Mouse (Mus musculus): ENCODE results near the gene Ttc29. TPM values are rescaled to one million over a fixed set of nuclear protein-coding genes. Genes with fewer than 3 reads are reported as not detected.

The Ttc29 gene
- polyA plus RNA-seq, 1 experiment from 2014 or later = 0.68 TPM

- ATAC-seq (ENCODE audit: low FRiP score) = 0 out of 2 replicates have a peak, but pooled peaks have one; percentile 9
- under 1% methylated on average over 18 of the region's 18 CpGs for WGBS
These were observed 225.0 kb downstream of the Ttc29 start for GRCm38 (mm10) chr8:78438121-78438520.

DNA sequence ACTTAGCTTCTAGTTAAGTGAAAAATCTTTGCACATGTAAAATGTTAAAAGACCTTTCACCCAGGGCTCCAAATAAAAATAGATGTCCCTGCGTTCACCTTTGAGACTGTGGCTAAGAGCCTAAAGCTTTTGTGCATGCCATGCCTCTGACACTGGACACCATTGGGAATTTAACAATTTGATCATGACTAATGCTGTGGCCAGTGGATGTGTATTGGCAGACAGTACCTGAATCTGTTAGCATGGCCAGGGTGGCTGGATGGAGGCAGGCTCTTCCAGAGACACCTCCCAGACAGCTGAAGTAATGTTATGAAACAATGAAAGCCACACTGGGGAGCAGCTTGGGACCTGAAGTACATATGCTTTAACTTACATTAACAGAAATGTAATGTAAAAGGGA is 229.7 kb downstream of the Ttc29 start:
- no peaks in the 10 kb centered on the region for H3K36me3 ChIP-seq (ENCODE audit: control insufficient read depth, insufficient read depth, low read length)
- H3K4me2 ChIP-seq (replicated peaks; ENCODE audit: low read depth, low read length) = no peak overlapping the region
- 81% methylated on average over 1 of the region's 1 CpGs for WGBS
- no peak for ATAC-seq (ENCODE audit: low FRiP score)
- peaks cover 39% of the 10 kb centered on the region for H3K27me3 ChIP-seq (ENCODE audit: control insufficient read depth, insufficient read depth, low read length)
- H3K4me1 ChIP-seq (replicated peaks; ENCODE audit: control insufficient read depth, insufficient read depth, low read length) = peaks cover 3% of the 10 kb centered on the region; the same call in 1 of the 2 replicates
- H3K9ac ChIP-seq (ENCODE audit: low read depth, low read length) = no peak overlapping the region
- H3K27ac ChIP-seq (ENCODE audit: low read depth, low read length) = no peak overlapping the region
- no peaks in the 10 kb centered on the region for H3K9me3 ChIP-seq (ENCODE audit: control insufficient read depth, low read length)
- H3K4me3 ChIP-seq (ENCODE audit: low read depth, low read length) = no peak overlapping the region
- no peak for DNase-seq (ENCODE audit: low spot score)

More at GRCm38 (mm10) chr8:78438121-78438520, 225.0 kb downstream of the Ttc29 start:
- H3K9me3 ChIP-seq (ENCODE audit: control insufficient read depth, low read length) = no peaks in the 10 kb centered on the region
- no peak overlapping the region for H3K27ac ChIP-seq (ENCODE audit: low read depth, low read length)
- peak; percentile 69 for DNase-seq (ENCODE audit: low spot score)
- H3K9ac ChIP-seq (ENCODE audit: low read depth, low read length) = no peak overlapping the region
- H3K36me3 ChIP-seq (ENCODE audit: control insufficient read depth, insufficient read depth, low read length) = no peaks in the 10 kb centered on the region
- H3K4me3 ChIP-seq (ENCODE audit: low read depth, low read length) = peak overlapping the region; percentile 21
- H3K4me2 ChIP-seq (replicated peaks; ENCODE audit: low read depth, low read length) = peak overlapping the region; percentile 76
- H3K4me1 ChIP-seq (replicated peaks; ENCODE audit: control insufficient read depth, insufficient read depth, low read length) = peaks cover 8% of the 10 kb centered on the region; the same call in 1 of the 2 replicates
- H3K27me3 ChIP-seq (ENCODE audit: control insufficient read depth, insufficient read depth, low read length) = peaks cover 77% of the 10 kb centered on the region

Other genes starting within 250 kb of the Ttc29 start
- gene Pou4f2, start 223.3 kb downstream of the Ttc29 start, polyA plus RNA-seq (2014; fragmentation: Nextera tagmentation; extraction: Ambion mirVana) = 2.6 and 3.7 TPM in 2 replicates

Data from hindbrain, embryonic 11.5 days (tissue).